Mouse (Mus musculus): Measurements from ENCODE around the gene Prkag3. TPM values are rescaled to one million over a fixed set of nuclear protein-coding genes. Genes with fewer than 3 reads are reported as not detected.

The Prkag3 gene
- polyA plus RNA-seq, 1 experiment: 0.44 TPM

DNA sequence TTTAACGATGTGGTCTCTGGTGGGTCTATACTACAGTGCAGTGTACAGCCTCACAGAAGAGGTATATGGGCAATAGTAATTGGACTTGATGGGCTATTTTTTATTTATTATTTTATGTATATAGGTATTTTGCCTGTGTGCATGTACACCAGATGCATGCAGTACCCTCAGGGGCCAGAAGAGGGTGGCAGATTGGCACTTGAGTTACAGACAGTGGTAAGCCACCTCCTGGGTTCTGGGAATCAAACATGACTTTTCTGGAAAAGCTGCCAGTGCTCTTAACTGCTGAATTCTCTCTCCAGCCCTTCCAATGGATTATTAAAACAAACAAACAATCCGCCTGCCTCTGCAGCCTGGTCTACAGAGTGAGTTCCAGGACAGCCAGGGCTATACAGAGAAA lies 25.3 kb downstream of the Prkag3 start:
- H3K4me1 ChIP-seq (ENCODE audit: control insufficient read depth, insufficient read depth, low read length): no peaks in the 10 kb centered on the region
- H3K36me3 ChIP-seq (ENCODE audit: control insufficient read depth, insufficient read depth, low read length): no peaks in the 10 kb centered on the region
- TF ChIP-seq CTCF (IDR thresholded peaks at IDR 0.05; ENCODE audit: control insufficient read depth, insufficient read depth, insufficient replicate concordance, low read depth, low read length) (peak; percentile 21; the same call in 1 of the 2 replicates), POLR2A (IDR thresholded peaks at IDR 0.05; ENCODE audit: control insufficient read depth, low read depth, low read length) (no peak)
- no peak overlapping the region for H3K27ac ChIP-seq (ENCODE audit: control insufficient read depth, insufficient read depth, low read depth, low read length)
- H3K27me3 ChIP-seq (ENCODE audit: control insufficient read depth, insufficient read depth, low read length): no peaks in the 10 kb centered on the region
- no peak overlapping the region for H3K4me3 ChIP-seq (ENCODE audit: control insufficient read depth, low read depth, low read length)

DNA sequence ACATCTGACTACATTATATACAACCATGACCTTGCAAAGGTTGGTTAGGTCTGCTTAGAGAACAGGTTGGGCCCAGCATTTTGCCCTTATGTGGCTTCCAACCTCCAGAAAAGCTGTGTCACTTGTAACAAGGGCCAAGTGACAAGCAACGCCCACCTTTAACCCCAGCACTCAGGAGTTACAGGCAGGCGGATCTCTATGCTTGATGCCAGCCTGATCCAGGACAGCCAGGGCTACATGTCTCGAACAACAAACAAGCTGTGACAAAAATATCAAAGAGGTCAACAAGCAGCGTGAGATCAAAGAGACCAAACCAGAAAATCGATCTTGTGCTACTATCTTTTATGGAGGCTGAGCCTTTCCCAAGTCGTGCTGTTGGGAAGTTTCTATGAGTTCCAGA lies 27.4 kb downstream of the Prkag3 start:
- no peaks in the 10 kb centered on the region for H3K4me1 ChIP-seq (ENCODE audit: control insufficient read depth, insufficient read depth, low read length)

DNA sequence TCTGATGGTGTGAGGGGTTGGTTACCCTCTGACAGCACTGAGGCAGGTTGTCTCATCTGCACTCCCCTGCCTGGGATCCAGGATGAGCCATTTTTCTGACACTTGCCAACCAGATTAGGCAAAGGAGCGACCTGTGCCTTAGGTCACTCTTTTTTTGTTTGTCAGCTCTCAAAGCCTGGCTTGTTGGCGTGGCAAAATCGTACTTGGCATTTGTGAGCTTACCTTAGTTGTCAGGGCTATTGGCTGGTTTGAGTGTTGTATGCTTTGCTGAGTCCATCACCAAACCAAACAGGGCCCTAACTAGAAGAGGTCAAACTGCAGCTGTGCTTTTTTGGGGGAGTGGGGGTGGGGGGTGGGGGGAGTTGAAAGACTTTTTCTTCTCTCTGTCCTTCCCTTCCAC lies 29.7 kb downstream of the Prkag3 start:
- Histone ChIP-seq H3K36me3 (ENCODE audit: control insufficient read depth, insufficient read depth, low read length) (no peaks in the 10 kb centered on the region), H3K4me1 (ENCODE audit: control insufficient read depth, insufficient read depth, low read length) (no peaks in the 10 kb centered on the region), H3K27me3 (ENCODE audit: control insufficient read depth, insufficient read depth, low read length) (no peaks in the 10 kb centered on the region), H3K27ac (ENCODE audit: control insufficient read depth, insufficient read depth, low read depth, low read length) (no peak overlapping the region), H3K4me3 (ENCODE audit: control insufficient read depth, low read depth, low read length) (no peak overlapping the region)
- TF ChIP-seq POLR2A (IDR thresholded peaks at IDR 0.05; ENCODE audit: control insufficient read depth, low read depth, low read length): no peak
- no peak for TF ChIP-seq CTCF (IDR thresholded peaks at IDR 0.05; ENCODE audit: control insufficient read depth, insufficient read depth, insufficient replicate concordance, low read depth, low read length)

More for the DNA sequence above, 27.4 kb downstream of the Prkag3 start:
- no peak for TF ChIP-seq CTCF (IDR thresholded peaks at IDR 0.05; ENCODE audit: control insufficient read depth, insufficient read depth, insufficient replicate concordance, low read depth, low read length)
- TF ChIP-seq POLR2A (IDR thresholded peaks at IDR 0.05; ENCODE audit: control insufficient read depth, low read depth, low read length): no peak
- H3K4me3 ChIP-seq (ENCODE audit: control insufficient read depth, low read depth, low read length): no peak overlapping the region
- H3K36me3 ChIP-seq (ENCODE audit: control insufficient read depth, insufficient read depth, low read length): no peaks in the 10 kb centered on the region
- H3K27me3 ChIP-seq (ENCODE audit: control insufficient read depth, insufficient read depth, low read length): no peaks in the 10 kb centered on the region
- no peak overlapping the region for H3K27ac ChIP-seq (ENCODE audit: control insufficient read depth, insufficient read depth, low read depth, low read length)

DNA sequence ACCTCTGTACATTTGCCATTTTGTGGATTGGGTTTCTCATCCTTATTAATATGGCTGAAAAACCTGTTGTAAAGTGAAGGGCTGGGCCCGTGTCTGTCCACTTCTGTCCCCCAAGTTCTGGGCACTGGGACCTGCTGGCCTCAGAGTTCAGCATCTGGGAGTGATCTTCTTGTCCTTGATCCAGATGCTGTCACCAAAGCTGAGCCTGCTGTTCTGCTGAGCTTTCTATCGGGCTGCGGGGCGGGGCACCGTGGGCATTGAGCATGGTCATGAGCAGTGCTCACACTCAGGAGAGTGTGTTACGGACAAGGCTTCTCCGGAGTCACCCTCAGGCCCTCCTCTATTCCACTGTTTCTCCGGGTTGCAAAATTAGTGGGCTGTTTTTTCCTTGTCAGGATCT lies 30.9 kb downstream of the Prkag3 start:
- Histone ChIP-seq H3K27me3 (ENCODE audit: control insufficient read depth, insufficient read depth, low read length) (no peaks in the 10 kb centered on the region), H3K27ac (ENCODE audit: control insufficient read depth, insufficient read depth, low read depth, low read length) (no peak overlapping the region), H3K36me3 (ENCODE audit: control insufficient read depth, insufficient read depth, low read length) (no peaks in the 10 kb centered on the region), H3K4me3 (ENCODE audit: control insufficient read depth, low read depth, low read length) (no peak overlapping the region), H3K4me1 (ENCODE audit: control insufficient read depth, insufficient read depth, low read length) (peaks cover 4% of the 10 kb centered on the region)
- TF ChIP-seq POLR2A (IDR thresholded peaks at IDR 0.05; ENCODE audit: control insufficient read depth, low read depth, low read length): no peak
- TF ChIP-seq CTCF (IDR thresholded peaks at IDR 0.05; ENCODE audit: control insufficient read depth, insufficient read depth, insufficient replicate concordance, low read depth, low read length): no peak

DNA sequence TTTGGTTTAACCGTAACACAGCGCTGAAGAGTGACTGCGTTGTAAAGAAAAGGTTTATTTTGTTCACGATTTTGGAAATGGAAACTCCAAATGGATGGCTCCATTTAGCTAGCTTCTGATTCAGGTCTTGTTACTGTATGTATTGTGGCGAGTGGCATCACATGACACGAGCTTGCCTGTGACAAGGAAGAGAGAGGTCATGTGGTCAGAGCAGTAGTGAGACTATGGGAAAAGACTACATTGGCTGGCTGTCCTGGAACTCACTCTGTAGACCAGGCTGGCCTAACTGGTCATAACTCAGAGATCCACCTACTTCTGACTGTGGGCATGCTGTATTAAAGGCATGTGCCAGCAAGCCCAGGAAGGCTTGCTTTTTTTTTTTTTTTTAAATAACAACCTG lies 33.1 kb downstream of the Prkag3 start:
- Histone ChIP-seq H3K36me3 (ENCODE audit: control insufficient read depth, insufficient read depth, low read length) (no peaks in the 10 kb centered on the region), H3K4me1 (ENCODE audit: control insufficient read depth, insufficient read depth, low read length) (peaks cover 9% of the 10 kb centered on the region), H3K27me3 (ENCODE audit: control insufficient read depth, insufficient read depth, low read length) (no peaks in the 10 kb centered on the region), H3K27ac (ENCODE audit: control insufficient read depth, insufficient read depth, low read depth, low read length) (no peak overlapping the region), H3K4me3 (ENCODE audit: control insufficient read depth, low read depth, low read length) (no peak overlapping the region)
- TF ChIP-seq CTCF (IDR thresholded peaks at IDR 0.05; ENCODE audit: control insufficient read depth, insufficient read depth, insufficient replicate concordance, low read depth, low read length): no peak
- no peak for TF ChIP-seq POLR2A (IDR thresholded peaks at IDR 0.05; ENCODE audit: control insufficient read depth, low read depth, low read length)

DNA sequence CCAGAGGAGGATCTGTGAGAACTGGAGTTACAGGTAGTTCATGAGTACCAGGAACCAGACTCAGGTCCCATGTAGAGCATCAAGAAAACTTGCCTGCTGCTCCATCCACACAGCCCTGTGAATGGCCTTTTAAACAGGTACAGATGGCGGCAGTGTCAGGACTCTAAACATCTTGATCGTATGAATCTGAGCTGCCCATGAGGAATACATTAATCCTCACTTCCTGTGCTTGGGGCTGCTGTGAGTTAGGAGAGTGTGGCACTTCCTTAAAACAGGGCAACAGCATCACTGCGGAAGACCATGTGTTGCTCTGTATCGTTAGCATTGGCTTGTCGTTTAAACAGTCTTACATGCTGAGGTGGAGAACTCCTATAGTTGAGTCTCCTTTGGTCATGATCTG lies 33.6 kb downstream of the Prkag3 start:
- no peak for TF ChIP-seq CTCF (IDR thresholded peaks at IDR 0.05; ENCODE audit: control insufficient read depth, insufficient read depth, insufficient replicate concordance, low read depth, low read length)
- no peak for TF ChIP-seq POLR2A (IDR thresholded peaks at IDR 0.05; ENCODE audit: control insufficient read depth, low read depth, low read length)
- H3K4me3 ChIP-seq (ENCODE audit: control insufficient read depth, low read depth, low read length): no peak overlapping the region; the same call in 1 of the 2 replicates

DNA sequence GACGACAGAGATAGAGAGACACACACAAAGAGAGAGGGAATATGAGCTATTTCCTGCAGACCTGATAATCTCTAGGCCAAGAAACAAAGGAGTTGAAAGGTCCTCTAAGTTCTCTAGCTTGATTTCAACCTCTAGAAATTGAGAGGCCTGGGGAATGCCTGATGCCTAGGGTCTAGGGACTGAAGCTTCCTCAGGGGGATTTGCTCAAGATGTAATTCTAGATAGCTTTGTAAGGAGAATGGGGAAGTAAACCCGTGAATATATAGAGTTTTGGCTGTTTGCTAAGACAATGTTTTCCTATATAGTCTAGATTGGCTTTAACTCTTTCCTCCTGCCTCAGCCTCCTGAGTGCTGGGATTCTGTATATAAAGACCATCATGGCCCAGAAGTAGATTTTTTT lies 34.1 kb downstream of the Prkag3 start:
- no peak overlapping the region for H3K27ac ChIP-seq (ENCODE audit: control insufficient read depth, insufficient read depth, low read depth, low read length)
- H3K4me1 ChIP-seq (ENCODE audit: control insufficient read depth, insufficient read depth, low read length): peaks cover 9% of the 10 kb centered on the region
- H3K4me3 ChIP-seq (ENCODE audit: control insufficient read depth, low read depth, low read length): no peak overlapping the region
- no peak for TF ChIP-seq CTCF (IDR thresholded peaks at IDR 0.05; ENCODE audit: control insufficient read depth, insufficient read depth, insufficient replicate concordance, low read depth, low read length)
- no peak for TF ChIP-seq POLR2A (IDR thresholded peaks at IDR 0.05; ENCODE audit: control insufficient read depth, low read depth, low read length)
- H3K27me3 ChIP-seq (ENCODE audit: control insufficient read depth, insufficient read depth, low read length): no peaks in the 10 kb centered on the region
- no peaks in the 10 kb centered on the region for H3K36me3 ChIP-seq (ENCODE audit: control insufficient read depth, insufficient read depth, low read length)

More for the DNA sequence above, 33.6 kb downstream of the Prkag3 start:
- Histone ChIP-seq H3K27ac (ENCODE audit: control insufficient read depth, insufficient read depth, low read depth, low read length) (no peak overlapping the region), H3K36me3 (ENCODE audit: control insufficient read depth, insufficient read depth, low read length) (no peaks in the 10 kb centered on the region), H3K27me3 (ENCODE audit: control insufficient read depth, insufficient read depth, low read length) (no peaks in the 10 kb centered on the region), H3K4me1 (ENCODE audit: control insufficient read depth, insufficient read depth, low read length) (peaks cover 9% of the 10 kb centered on the region)

Measured in testis, adult 2 months (tissue).